Mouse (Mus musculus): ENCODE results near the gene Rnf128. TPM values are rescaled to one million over a fixed set of nuclear protein-coding genes. Genes with fewer than 3 reads are reported as not detected.
"Not testable (repeated sequence)": the region's sequence is repeated elsewhere in the genome, so short reads cannot be mapped to it uniquely, and the experiment has no call there.

Rnf128 gene
- polyA plus RNA-seq, 1 experiment from 2014 or later: 5.6 TPM

DNA sequence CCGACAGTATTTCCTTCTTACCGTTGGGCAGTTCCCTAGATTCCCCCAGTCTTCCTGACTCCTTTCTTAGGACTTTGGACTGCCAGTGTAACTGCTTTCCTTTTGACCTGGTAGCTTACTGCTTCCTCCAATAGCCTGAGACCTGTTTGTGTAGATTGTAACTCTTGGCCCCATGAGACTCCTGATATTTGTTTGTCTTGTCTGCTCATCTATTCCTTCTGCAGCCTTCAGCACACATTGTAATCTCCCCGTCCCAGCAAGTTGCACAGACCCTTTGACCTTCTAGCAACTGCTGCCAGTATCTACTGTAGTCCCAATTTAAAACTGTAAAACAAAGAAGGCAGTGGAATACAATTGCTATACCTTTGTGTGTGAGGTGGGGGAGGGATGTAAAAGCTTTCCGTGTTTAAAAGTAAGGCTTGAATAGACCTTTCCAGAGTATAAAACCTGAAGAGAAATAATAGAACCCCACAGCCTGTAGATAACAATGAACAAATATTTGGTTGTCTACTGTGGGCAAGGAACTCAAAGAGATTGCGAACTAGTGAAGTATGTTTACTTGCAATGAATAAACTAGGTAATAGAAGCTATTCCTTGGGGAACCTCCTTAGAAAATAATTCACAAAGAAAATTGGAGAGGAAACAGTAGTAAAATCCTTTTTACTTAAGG is 726 bp upstream of the Rnf128 start:
- Histone ChIP-seq H3K4me2 (no peak overlapping the region), H3K9ac (no peak overlapping the region), H3K9me3 (no peaks in the 10 kb centered on the region), H3K27me3 (replicated peaks) (0 out of 2 replicates have a peak, but pooled peaks cover 4% of the 10 kb centered on the region), H3K36me3 (replicated peaks) (no peaks in the 10 kb centered on the region), H3K4me3 (no peak overlapping the region), H3K27ac (no peak overlapping the region), H3K4me1 (no peaks in the 10 kb centered on the region)
- ATAC-seq (replicated peaks): no peak
- 72% methylated on average over 5 of the region's 5 CpGs for WGBS

DNA sequence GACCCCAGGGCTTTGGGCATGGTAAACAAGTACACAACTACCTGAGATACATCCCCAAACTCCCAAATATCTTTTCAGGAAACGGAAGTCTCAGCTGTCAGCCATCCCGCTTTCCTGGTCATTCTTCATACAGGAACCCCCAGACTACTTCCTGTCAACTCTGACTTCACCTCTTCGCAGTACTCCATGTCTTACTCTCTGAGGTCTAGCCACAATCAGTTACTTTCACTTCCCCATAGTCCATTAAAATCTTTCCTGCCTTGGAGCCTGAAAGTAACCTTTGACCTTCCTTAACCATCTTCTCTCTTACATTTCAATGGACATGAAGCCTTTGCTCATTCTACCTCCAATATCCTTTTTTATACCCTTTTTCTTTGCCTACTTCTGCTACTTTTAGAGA is 6.9 kb downstream of the Rnf128 start:
- ATAC-seq (replicated peaks): no peak
- no peaks in the 10 kb centered on the region for H3K27me3 ChIP-seq (replicated peaks)
- H3K4me1 ChIP-seq: no peaks in the 10 kb centered on the region
- 89% methylated on average over 3 of the region's 3 CpGs for WGBS
- no peak overlapping the region for H3K4me3 ChIP-seq
- H3K9me3 ChIP-seq: no peaks in the 10 kb centered on the region
- no peak overlapping the region for H3K27ac ChIP-seq
- no peak overlapping the region for H3K9ac ChIP-seq
- no peaks in the 10 kb centered on the region for H3K36me3 ChIP-seq (replicated peaks)
- no peak overlapping the region for H3K4me2 ChIP-seq

DNA sequence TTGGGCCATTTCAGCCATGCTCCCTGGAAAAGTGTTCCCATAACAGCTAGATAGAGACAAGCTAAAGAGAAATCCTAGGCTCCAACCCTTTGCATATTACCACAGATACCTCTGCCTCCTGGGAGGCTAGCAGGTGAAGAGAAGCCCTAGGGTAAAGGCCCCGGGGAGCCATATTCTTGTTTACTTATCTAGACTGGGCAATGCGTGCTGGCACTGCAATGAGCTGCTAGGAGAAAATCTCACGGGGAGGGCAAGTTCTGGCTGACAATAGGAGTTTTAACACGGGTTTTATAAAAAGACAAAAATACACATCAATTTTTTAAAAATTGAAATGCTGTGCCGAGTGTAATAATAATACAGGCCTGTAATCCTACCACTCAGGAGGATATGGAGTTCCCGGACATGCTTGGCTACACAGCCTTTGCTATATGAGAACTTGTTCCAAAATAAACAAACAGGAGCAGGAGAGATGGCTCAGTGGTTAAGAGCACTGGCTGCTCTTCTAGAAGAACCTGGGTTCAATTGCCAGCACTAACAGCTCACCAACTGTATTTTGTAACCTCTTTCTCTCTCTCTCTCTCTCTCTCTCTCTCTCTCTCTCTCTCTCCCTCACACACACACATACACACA is 15.6 kb downstream of the Rnf128 start:
- 68% methylated on average over 6 of the region's 6 CpGs for WGBS
- no peaks in the 10 kb centered on the region for H3K27me3 ChIP-seq (replicated peaks)
- H3K9me3 ChIP-seq: no peaks in the 10 kb centered on the region
- ATAC-seq (replicated peaks): no peak
- no peak overlapping the region for H3K9ac ChIP-seq
- H3K27ac ChIP-seq: no peak overlapping the region
- no peaks in the 10 kb centered on the region for H3K4me1 ChIP-seq
- no peak overlapping the region for H3K4me2 ChIP-seq
- H3K36me3 ChIP-seq (replicated peaks): no peaks in the 10 kb centered on the region
- no peak overlapping the region for H3K4me3 ChIP-seq

DNA sequence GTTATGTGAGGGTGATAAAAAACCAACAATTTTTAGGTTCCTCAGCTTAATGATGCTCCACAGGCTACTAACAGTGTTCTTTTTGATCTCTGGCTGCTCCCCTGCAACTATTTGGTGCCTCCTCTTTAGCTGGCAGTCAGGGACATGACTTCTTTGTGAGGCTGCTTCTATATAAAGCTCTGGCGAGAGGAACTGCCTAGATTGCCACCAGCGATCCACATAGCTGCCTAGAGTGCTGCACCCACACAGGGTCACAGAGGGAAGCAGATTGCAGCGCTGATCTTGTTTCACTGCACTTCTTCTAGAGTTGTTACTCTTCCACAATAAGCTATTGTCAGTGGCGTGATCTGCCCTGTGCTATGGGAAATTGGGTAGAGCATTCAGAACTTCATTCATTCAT is 20.5 kb downstream of the Rnf128 start:
- Histone ChIP-seq H3K27me3 (replicated peaks) (no peaks in the 10 kb centered on the region), H3K9me3 (no peaks in the 10 kb centered on the region), H3K27ac (no peak overlapping the region), H3K4me2 (no peak overlapping the region), H3K9ac (no peak overlapping the region), H3K36me3 (replicated peaks) (no peaks in the 10 kb centered on the region), H3K4me1 (no peaks in the 10 kb centered on the region), H3K4me3 (no peak overlapping the region)
- no peak for ATAC-seq (replicated peaks)
- 48% methylated on average over 4 of the region's 4 CpGs for WGBS

DNA sequence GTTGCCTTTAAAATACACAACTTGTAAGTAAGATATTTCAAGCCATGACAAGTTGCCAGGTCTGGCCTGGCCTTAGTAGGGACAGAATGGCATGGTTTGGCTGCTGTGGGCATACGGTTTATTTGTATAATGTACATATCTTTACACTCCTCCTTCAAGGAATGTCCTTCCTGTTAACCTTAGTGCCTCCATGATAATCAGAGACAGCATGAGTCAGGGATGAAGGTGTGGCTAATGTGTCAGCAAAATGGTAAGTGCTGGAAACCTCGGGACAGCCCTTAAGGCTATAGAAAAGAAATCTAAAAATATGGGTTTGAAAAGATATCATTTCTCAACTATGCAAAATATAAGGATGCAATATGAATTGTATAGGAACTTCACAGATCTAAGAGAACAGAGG is 23.6 kb downstream of the Rnf128 start:
- not testable (repeated sequence) for H3K4me1 ChIP-seq; H3K9me3 ChIP-seq; H3K9ac ChIP-seq; H3K4me2 ChIP-seq; H3K36me3 ChIP-seq (replicated peaks); H3K27ac ChIP-seq; H3K27me3 ChIP-seq (replicated peaks); H3K4me3 ChIP-seq; ATAC-seq (replicated peaks)
- WGBS: 82% methylated on average over 2 of the region's 2 CpGs

DNA sequence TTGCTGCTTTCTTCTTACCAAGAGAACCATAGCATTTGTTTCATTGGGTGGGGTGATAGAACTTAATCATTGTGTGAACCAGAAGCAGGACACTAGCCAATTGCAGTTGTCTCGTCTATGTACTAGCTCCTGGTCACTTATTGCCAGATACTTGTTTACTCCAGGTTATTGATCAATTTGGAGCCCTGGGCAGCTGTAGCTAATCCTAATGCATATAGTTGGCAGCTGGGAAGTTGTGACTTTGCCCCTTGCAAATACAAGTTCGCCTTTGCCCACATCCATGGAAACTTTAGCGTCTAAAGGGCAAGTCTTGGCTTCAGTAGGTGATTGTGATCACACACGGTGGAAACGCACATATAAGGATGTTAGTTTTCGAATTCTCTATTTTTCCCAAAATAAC is 33.3 kb downstream of the Rnf128 start:
- Histone ChIP-seq H3K36me3 (replicated peaks) (no peaks in the 10 kb centered on the region), H3K27ac (no peak overlapping the region), H3K4me2 (no peak overlapping the region), H3K4me3 (no peak overlapping the region), H3K27me3 (replicated peaks) (peaks cover 3% of the 10 kb centered on the region), H3K9ac (no peak overlapping the region), H3K9me3 (no peaks in the 10 kb centered on the region), H3K4me1 (no peaks in the 10 kb centered on the region)
- 86% methylated on average over 6 of the region's 6 CpGs for WGBS
- no peak for ATAC-seq (replicated peaks)

DNA sequence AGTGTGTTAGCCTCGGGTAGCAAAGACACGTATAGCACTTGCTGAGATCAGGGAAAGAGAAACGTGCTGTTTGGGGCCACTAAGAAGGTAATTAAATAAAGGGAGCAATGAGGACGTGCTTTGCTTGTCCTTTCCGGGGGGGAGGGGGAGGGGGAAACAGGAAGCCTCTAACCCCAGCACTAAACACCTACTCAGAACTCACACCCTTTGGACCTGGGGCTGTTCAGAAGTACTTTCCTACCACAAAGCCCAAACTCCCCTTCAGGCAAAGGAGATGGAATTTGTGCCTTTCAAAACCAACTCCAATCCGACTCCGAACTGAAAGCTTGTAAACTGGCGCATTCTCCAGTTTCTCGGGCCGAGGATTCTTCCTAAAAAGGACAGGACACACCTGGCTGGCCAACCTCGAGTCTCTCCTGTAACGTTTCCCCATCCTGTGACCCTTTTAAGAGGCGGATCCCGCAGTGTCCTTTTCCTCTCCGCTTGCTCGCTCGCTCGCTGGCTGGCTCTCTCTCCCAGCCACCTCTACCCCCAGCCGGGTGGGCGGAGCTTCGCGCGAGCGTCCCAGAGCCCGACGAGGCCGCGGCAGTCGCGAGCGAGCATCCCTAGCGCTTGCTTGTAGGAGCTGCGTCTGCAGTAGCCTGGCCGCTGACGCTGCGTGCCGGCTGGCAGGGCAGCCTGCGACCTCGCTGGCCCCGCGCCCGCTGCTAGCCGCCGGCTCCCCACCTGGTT is 47.1 kb downstream of the Rnf128 start:
- Histone ChIP-seq H3K27ac (peak overlapping the region; percentile 63; the same call in 1 of the 2 replicates), H3K9me3 (no peaks in the 10 kb centered on the region), H3K4me1 (no peaks in the 10 kb centered on the region), H3K27me3 (replicated peaks) (peaks cover 10% of the 10 kb centered on the region), H3K4me3 (peak overlapping the region; percentile 67), H3K9ac (peak overlapping the region; percentile 68), H3K4me2 (peak overlapping the region; percentile 68), H3K36me3 (replicated peaks) (no peaks in the 10 kb centered on the region)
- WGBS: 16% methylated on average over 44 of the region's 44 CpGs
- peak; percentile 99 for ATAC-seq (replicated peaks)

DNA sequence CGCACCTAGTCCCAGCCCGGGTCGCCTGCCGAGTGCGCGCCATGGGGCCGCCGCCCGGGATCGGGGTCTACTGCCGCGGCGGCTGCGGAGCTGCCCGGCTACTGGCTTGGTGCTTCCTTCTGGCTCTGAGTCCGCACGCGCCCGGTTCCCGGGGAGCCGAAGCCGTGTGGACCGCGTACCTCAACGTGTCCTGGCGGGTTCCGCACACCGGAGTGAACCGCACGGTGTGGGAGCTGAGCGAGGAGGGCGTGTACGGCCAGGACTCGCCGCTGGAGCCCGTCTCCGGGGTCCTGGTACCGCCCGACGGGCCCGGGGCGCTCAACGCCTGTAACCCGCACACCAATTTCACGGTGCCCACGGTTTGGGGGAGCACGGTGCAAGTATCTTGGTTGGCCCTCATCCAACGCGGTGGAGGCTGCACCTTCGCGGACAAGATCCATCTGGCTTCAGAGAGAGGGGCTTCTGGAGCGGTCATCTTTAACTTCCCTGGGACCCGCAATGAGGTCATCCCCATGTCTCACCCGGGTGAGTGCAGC is 47.7 kb downstream of the Rnf128 start:
- Histone ChIP-seq H3K27ac (peak overlapping the region; percentile 63; the same call in 1 of the 2 replicates), H3K36me3 (replicated peaks) (no peaks in the 10 kb centered on the region), H3K9me3 (no peaks in the 10 kb centered on the region), H3K9ac (peak overlapping the region; percentile 68), H3K27me3 (replicated peaks) (peaks cover 10% of the 10 kb centered on the region), H3K4me1 (no peaks in the 10 kb centered on the region), H3K4me2 (peak overlapping the region; percentile 68), H3K4me3 (peak overlapping the region; percentile 67)
- WGBS: 10% methylated on average over 48 of the region's 54 CpGs
- peak; percentile 91 for ATAC-seq (replicated peaks)

DNA sequence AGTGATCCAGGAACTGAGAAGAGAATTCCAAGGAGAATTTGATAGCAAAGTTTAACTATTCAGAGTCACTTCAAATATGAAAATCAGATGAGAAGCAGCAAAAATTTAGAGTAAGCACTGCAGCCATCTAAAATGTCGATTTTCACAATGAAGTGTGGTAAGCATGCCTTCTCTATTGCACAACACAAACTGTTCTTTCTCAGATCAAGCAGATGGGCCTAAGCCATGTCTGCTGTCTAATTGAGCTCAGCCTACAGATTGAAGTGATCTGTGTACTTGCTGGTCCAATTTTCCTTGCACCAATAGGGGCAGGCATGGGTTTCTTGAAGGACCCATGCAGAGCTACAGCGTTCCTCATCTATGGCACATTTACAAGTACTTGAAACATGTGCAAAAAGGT is 51.6 kb downstream of the Rnf128 start:
- Histone ChIP-seq H3K36me3 (replicated peaks) (no peaks in the 10 kb centered on the region), H3K27ac (no peak overlapping the region), H3K27me3 (replicated peaks) (peaks cover 5% of the 10 kb centered on the region), H3K9me3 (no peaks in the 10 kb centered on the region), H3K9ac (no peak overlapping the region), H3K4me1 (no peaks in the 10 kb centered on the region), H3K4me2 (no peak overlapping the region), H3K4me3 (no peak overlapping the region)
- 86% methylated on average over 2 of the region's 2 CpGs for WGBS
- no peak for ATAC-seq (replicated peaks)

DNA sequence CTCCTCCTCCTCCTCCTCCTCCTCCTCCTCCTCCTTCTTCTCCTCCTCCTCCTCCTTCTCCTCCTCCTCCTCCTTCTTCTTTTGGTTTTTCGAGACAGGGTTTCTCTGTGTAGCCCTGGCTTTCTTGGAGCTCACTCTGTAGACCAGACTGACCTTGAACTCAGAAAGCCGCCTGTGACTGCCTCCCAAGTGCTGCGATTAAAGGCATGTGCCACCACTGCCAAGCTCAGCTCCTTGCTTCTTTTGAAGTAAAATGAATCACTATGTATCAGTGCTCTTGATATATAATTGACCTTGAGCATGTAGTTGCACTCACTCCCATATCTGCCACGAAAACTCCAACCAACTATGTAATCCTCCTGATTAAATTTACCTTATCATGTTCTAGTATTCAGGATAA is 59.0 kb downstream of the Rnf128 start:
- H3K36me3 ChIP-seq (replicated peaks): no peaks in the 10 kb centered on the region
- H3K4me1 ChIP-seq: no peaks in the 10 kb centered on the region
- WGBS: 94% methylated on average over 3 of the region's 4 CpGs
- no peaks in the 10 kb centered on the region for H3K27me3 ChIP-seq (replicated peaks)
- ATAC-seq (replicated peaks): no peak
- H3K4me3 ChIP-seq: no peak overlapping the region
- no peak overlapping the region for H3K27ac ChIP-seq
- H3K9ac ChIP-seq: no peak overlapping the region
- no peak overlapping the region for H3K4me2 ChIP-seq
- H3K9me3 ChIP-seq: no peaks in the 10 kb centered on the region

DNA sequence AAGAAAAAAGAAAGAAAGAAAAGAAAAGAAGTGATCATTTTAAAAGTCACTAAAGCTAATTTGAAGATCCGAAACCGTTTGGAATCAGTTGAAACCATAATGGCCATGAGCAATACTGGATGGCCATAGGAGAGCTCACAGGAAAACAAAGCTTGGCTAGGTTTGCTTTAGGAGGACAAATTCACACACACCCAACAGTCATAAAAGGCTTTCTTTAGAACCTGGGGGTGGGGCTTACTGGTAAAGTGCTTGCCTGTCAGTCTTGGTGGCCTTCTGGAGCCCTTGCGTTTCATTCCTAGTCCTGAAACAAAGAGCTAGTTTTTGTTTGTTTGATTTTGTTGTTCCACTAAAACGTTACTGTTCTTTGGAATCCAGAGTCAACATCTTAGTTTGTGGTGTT is 71.6 kb downstream of the Rnf128 start:
- H3K4me3 ChIP-seq: no peak overlapping the region
- no peaks in the 10 kb centered on the region for H3K36me3 ChIP-seq (replicated peaks)
- 76% methylated on average over 4 of the region's 4 CpGs for WGBS
- H3K9ac ChIP-seq: no peak overlapping the region
- H3K27me3 ChIP-seq (replicated peaks): no peaks in the 10 kb centered on the region
- no peaks in the 10 kb centered on the region for H3K4me1 ChIP-seq
- no peak overlapping the region for H3K27ac ChIP-seq
- no peak for ATAC-seq (replicated peaks)
- H3K4me2 ChIP-seq: no peak overlapping the region
- no peaks in the 10 kb centered on the region for H3K9me3 ChIP-seq

DNA sequence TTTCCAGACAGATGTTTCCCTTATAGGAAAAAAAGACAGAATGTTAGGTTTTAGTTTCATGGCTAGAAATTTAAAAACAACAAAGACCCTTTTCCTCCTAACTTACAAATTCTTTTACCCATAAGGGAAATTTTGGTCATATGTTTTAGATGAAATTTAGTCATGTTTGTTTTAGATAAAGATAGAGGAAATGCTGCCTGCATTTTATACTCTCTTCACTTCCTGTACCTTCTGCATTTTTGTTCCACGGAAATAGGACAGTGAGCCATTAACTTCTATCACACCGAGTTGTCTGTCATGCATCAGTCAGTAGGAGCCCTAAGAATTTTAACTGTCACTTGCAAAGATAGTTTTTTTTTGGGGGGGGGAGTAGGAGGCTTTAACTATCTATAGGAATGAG is 76.6 kb downstream of the Rnf128 start:
- H3K27me3 ChIP-seq (replicated peaks): no peaks in the 10 kb centered on the region
- ATAC-seq (replicated peaks): no peak
- WGBS: 71% methylated on average over 2 of the region's 2 CpGs

More for the DNA sequence above, 76.6 kb downstream of the Rnf128 start:
- Histone ChIP-seq H3K4me3 (no peak overlapping the region), H3K9me3 (no peaks in the 10 kb centered on the region), H3K36me3 (replicated peaks) (no peaks in the 10 kb centered on the region), H3K4me1 (no peaks in the 10 kb centered on the region), H3K4me2 (no peak overlapping the region), H3K27ac (no peak overlapping the region), H3K9ac (no peak overlapping the region)

All from midbrain, embryonic 15.5 days (tissue).